Mouse (Mus musculus): ENCODE measurements around the gene Ythdf1.
A peak's percentile ranks its signal among the peaks of the same experiment; 100 is the strongest.

Gene Ythdf1

GRCm38 (mm10) chr2:180910928-180911327, 9.8 kb downstream of the Ythdf1 start:
- no peak for DNase-seq (ENCODE audit: extremely low spot score, low read depth, low spot score)

DNA sequence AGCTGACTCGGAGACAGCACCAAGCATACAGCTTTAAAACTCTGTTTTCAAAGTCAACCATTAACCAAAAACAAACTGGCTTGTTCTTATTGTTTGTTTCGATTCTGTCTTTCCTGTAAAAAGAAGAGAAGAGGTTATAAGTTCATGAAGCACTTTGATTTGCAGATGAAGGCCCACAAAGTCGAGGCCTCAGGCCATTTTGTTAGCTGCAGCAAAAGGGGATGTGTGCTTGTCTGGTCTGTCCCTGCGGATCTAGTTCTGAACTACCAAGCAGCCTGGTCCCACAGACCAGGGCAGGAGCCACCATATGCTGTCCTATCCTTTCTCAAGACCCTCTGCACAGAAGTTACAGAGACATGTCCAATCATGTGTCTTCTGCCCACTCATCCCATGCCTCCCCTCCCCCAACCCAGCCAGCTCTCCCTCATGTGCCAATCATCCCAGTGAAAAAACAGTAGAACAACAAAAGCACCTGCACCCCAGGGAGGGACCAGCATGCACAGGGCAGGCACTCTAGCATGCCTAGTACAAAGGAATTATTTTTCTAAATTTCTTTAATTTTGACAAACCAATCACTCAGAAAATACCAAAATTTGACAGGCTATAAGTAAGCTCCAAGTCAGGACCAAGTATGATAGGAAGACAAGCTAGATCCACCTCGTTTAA, 15.1 kb downstream of the Ythdf1 start:
- no peak for DNase-seq (ENCODE audit: extremely low spot score, low read depth, low spot score)

- DNase-seq (ENCODE audit: extremely low spot score, low read depth, low spot score) = no peak
Measured at GRCm38 (mm10) chr2:180904435-180905208, 16.1 kb downstream of the Ythdf1 start.

- DNase-seq (ENCODE audit: extremely low spot score, low read depth, low spot score) = no peak
Measured at GRCm38 (mm10) chr2:180902086-180902485, 18.7 kb downstream of the Ythdf1 start.

GRCm38 (mm10) chr2:180897857-180898256, 22.9 kb downstream of the Ythdf1 start:
- DNase-seq (ENCODE audit: extremely low spot score, low read depth, low spot score) = no peak

GRCm38 (mm10) chr2:180896819-180897625, 23.7 kb downstream of the Ythdf1 start:
- DNase-seq (ENCODE audit: extremely low spot score, low read depth, low spot score) = no peak

GRCm38 (mm10) chr2:180895837-180896525, 24.8 kb downstream of the Ythdf1 start:
- no peak for DNase-seq (ENCODE audit: extremely low spot score, low read depth, low spot score)

- no peak for DNase-seq (ENCODE audit: extremely low spot score, low read depth, low spot score)
Measured at GRCm38 (mm10) chr2:180895321-180895720, 25.4 kb downstream of the Ythdf1 start.

DNA sequence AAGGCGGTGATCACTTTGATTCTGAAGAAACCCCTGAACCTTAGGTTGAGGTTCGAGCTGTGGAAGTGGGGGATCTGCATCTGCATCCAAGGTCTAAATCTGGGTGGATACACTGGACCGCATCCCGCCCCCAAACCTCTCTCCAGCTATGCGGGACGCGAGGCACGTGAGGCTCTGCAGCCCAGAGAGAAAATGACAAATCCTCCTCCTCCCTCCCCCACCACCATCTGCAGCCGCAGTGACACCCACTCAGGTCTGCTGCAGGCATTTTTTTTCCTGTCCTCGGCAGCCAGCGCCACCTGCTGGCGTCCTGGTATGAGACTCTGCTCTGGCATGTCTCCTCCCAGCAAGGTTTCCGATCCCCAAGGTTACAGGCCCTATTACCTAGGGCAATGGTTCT, 26.0 kb downstream of the Ythdf1 start:
- peak; percentile 41 for DNase-seq (ENCODE audit: extremely low spot score, low read depth, low spot score)

DNA sequence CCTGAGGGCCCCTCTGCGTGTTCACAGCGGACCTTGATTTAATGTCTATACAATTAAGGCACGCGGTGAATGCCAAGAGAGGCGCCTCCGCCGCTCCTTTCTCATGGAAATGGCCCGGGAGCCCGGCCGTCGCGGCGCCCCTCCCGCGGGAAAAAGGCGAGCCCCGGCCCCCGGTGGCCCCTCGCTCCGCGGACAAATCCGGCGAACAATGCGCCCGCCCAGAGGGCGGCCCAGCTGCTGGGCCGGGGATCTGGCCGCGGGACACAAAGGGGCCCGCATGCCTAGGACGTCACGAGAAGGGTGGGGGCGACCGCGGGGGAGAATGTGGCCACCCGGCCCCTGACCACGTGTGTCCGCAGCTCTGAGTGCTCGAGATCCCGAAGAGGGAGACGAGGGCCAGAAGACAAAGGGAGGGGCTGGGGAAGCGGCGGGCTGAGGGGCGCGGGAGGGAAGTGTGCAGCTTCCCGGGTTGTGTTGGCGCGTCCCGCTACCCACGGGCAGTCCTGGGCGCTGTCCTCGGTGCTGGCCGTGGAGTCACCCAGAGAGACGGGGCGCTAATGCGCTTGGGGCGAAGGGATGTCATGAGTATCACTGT, 26.6 kb downstream of the Ythdf1 start:
- DNase-seq (ENCODE audit: extremely low spot score, low read depth, low spot score) = no peak

- DNase-seq (ENCODE audit: extremely low spot score, low read depth, low spot score) = no peak
Measured at GRCm38 (mm10) chr2:180893537-180894028, 27.2 kb downstream of the Ythdf1 start.

DNA sequence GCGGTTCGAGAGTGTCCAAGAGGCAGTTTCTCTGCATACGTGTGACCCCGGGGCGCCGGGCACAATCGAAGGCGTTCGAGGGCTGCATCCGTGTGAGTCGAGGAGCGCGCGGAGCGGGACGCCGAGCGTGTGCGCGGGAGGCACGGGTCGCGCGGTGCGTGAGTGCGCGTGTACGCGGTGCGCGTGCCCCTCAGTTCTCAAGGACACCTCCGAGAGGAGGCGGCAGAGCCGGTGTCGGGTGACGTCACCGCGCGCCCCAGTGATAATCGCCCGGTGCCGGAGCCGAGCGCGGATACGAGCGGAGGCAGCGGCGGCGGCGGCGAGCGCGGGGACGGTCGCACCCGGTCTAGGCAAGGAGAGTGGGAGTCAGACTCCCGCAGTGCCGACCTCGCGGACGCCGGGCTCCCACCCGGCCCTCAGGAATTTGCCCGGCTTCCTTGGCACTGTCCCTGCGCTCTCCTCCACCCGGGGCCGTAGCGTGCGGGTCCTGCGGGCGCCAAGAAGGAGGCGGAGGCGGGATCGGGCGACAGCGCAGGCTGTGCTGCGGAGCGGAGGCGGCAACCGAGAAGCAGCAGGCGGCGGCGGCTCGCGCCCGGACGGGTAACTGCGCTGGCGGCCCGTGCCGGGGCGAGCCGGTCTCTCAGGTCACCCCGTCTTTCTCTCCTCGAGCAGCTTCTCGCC, 27.8 kb downstream of the Ythdf1 start:
- no peak for DNase-seq (ENCODE audit: extremely low spot score, low read depth, low spot score)

GRCm38 (mm10) chr2:180891835-180892323, 28.9 kb downstream of the Ythdf1 start:
- no peak for DNase-seq (ENCODE audit: extremely low spot score, low read depth, low spot score)

- DNase-seq (ENCODE audit: extremely low spot score, low read depth, low spot score) = no peak
Measured at GRCm38 (mm10) chr2:180891075-180891834, 29.5 kb downstream of the Ythdf1 start.

DNA sequence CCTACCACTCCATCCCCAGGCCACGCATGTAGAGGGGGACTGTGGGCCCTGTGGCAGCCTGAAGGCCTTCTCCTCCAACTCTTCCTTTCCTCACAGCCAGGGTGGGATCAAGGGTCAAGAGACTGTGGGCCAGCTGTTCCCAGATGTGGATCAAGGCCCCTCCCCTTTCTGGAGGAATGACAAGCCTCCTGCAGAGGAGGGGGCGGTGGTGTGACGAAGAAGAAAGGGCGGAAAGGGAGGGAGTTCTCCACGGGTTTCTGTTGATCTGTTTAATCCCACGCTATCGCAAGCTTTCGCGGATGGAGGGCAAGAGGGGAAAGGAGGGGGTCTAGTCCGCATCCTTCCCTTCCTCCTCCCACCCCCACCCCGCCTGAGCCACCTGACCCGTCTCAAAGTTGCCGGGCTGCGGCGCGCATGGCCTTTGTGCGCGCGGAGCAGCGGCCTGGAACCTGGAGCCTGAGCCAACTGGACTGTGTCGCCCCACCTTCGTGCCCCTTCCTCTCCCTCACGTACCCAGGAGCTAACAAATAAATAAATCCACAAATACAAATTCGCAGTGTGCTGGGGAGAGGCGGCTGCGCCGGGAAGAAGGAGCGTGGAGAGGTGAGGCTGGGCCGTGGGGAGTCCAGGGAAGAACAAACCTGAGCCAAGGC, 30.2 kb downstream of the Ythdf1 start:
- DNase-seq (ENCODE audit: extremely low spot score, low read depth, low spot score) = no peak

DNA sequence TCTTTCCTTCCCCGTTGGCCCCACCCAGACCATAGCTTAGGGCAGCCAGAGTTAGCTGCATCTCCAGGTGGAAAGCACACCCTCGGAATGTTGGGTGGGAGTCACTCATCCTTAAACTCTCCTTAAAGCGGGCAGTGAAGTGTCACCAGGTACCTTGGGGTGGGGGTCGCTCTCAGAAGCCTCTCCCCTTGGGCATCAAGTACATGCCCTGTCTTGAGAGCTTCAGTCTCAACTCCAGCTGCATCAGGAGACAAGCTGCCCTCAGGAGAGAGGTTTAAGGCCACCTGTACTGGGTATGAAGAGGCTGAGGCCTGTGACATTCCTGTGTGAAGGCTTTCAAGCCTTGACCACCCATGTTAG, 30.8 kb downstream of the Ythdf1 start:
- DNase-seq (ENCODE audit: extremely low spot score, low read depth, low spot score) = no peak

DNA sequence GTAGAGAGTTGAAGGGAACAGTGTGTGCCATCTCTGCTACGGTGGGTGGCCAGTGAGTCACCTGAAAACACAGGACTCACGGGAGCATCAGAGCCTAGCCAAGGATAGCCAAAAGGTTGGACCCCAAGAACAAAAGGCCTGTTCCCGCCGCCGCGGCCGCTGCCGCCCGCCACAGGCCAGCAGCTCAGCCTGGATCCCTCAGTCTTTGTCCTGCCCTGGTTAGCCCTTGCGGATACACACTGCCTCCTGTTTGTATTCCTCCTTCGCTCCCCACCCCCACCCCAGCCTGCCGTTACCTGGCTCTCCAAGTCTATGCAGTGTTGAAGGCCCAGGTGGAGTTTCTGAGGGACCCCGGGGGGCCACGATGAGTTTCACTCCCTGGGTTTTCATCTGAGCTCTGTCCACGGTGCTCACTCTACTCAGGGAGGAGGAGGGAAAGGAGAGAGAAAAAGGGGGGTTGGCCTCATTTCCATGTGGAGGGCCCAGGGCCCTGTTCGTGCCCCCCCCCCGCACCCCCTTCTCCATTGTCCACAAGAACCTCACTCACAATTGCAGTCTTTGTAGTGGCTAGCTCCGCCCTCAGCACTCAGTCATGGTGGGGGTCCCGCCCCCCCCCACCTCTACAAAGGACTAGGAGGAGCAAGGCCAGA, 31.4 kb downstream of the Ythdf1 start:
- no peak for DNase-seq (ENCODE audit: extremely low spot score, low read depth, low spot score)

DNA sequence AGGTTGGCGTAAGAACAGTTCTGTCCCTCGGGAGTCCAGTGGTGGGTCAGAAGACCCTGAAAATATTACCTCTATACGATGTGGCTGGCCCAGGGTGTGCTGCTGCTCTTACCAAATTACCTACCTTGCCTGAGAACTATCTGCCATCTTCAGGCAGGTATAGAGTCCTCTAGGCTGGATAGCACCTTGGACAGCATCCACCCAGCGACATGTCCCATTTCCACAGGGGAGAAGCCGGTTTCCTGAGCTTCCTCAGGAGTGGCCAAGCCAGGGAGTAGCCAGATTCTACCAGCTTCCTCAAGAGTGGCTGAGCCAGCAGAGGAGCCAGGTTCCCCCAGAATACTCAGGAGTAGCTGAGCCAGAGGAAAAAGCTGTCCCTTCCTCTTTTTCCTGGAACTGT, 35.5 kb downstream of the Ythdf1 start:
- no peak for DNase-seq (ENCODE audit: extremely low spot score, low read depth, low spot score)

All from hindlimb bud, embryonic 11.5 days (tissue).